Mouse (Mus musculus): ENCODE measurements around the gene Dock8.

The Dock8 gene

GRCm38 (mm10) chr19:24999201-24999886, at the start of gene Dock8:
Gene Dock8, plus strand, starts transcription at chr19:24999534.
- DNase-seq (ENCODE audit: low read depth, low spot score): peak; percentile 62

GRCm38 (mm10) chr19:24958531-24958930, 40.8 kb upstream of the Dock8 start:
- peak; percentile 57 for DNase-seq (ENCODE audit: low read depth, low spot score)

- peak; percentile 98 for DNase-seq (ENCODE audit: low read depth, low spot score)
Observed at GRCm38 (mm10) chr19:24961172-24961962, 38.0 kb upstream of the Dock8 start, which contains the start of gene Cbwd1. Gene Cbwd1, minus strand, starts transcription at chr19:24961610.

- DNase-seq (ENCODE audit: low read depth, low spot score): no peak
Observed at GRCm38 (mm10) chr19:24966203-24966602, 33.1 kb upstream of the Dock8 start.

GRCm38 (mm10) chr19:24966941-24967340, 32.4 kb upstream of the Dock8 start:
- no peak for DNase-seq (ENCODE audit: low read depth, low spot score)

GRCm38 (mm10) chr19:24971307-24971706, 28.0 kb upstream of the Dock8 start:
- DNase-seq (ENCODE audit: low read depth, low spot score): no peak

GRCm38 (mm10) chr19:24972701-24973390, 26.5 kb upstream of the Dock8 start:
- DNase-seq (ENCODE audit: low read depth, low spot score): no peak

- no peak for DNase-seq (ENCODE audit: low read depth, low spot score)
Observed at GRCm38 (mm10) chr19:24977991-24978390, 21.3 kb upstream of the Dock8 start.

GRCm38 (mm10) chr19:24978852-24979842, 20.2 kb upstream of the Dock8 start:
- no peak for DNase-seq (ENCODE audit: low read depth, low spot score)

- no peak for DNase-seq (ENCODE audit: low read depth, low spot score)
Observed at GRCm38 (mm10) chr19:24981294-24981693, 18.0 kb upstream of the Dock8 start.

GRCm38 (mm10) chr19:24983050-24983449, 16.3 kb upstream of the Dock8 start:
- DNase-seq (ENCODE audit: low read depth, low spot score): no peak

GRCm38 (mm10) chr19:24983857-24984498, 15.4 kb upstream of the Dock8 start:
- DNase-seq (ENCODE audit: low read depth, low spot score): no peak

GRCm38 (mm10) chr19:24985045-24985444, 14.3 kb upstream of the Dock8 start:
- no peak for DNase-seq (ENCODE audit: low read depth, low spot score)

- no peak for DNase-seq (ENCODE audit: low read depth, low spot score)
Observed at GRCm38 (mm10) chr19:24987355-24987754, 12.0 kb upstream of the Dock8 start.

- no peak for DNase-seq (ENCODE audit: low read depth, low spot score)
Observed at GRCm38 (mm10) chr19:24988831-24989230, 10.5 kb upstream of the Dock8 start.

GRCm38 (mm10) chr19:24990138-24990822, 9.1 kb upstream of the Dock8 start:
- no peak for DNase-seq (ENCODE audit: low read depth, low spot score)

GRCm38 (mm10) chr19:24993526-24993925, 5.8 kb upstream of the Dock8 start:
- no peak for DNase-seq (ENCODE audit: low read depth, low spot score)

- peak; percentile 24 for DNase-seq (ENCODE audit: low read depth, low spot score)
Observed at GRCm38 (mm10) chr19:24994900-24995299, 4.4 kb upstream of the Dock8 start.

- no peak for DNase-seq (ENCODE audit: low read depth, low spot score)
Observed at GRCm38 (mm10) chr19:24996815-24997704, 2.3 kb upstream of the Dock8 start.

All from R1 (cell line).